Mouse (Mus musculus): ENCODE results near the gene Nckap1l.
A peak's percentile ranks its signal among the peaks of the same experiment; 100 is the strongest.

Nckap1l gene

DNA sequence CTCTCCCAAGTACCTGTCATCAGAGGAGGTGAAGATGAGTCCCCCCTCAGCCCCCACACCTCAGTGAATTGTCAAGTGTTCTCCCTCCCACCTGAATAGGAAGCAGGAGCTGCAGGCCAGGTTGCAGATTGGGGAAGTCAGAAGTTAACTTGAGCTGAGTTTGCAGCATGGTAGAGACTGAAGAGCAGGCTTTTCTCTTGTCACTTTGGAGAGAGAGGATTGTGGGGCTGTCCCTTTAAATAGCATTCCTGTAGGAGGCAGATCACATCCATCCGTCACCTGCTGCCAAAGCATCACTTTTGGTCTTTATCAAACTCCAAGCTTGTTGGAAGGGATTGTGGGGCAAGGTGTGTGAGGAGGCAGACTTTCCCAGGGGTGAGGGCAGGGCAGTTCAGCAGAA, 47.1 kb downstream of the Nckap1l start:
- no peak for DNase-seq (ENCODE audit: low spot score)

DNA sequence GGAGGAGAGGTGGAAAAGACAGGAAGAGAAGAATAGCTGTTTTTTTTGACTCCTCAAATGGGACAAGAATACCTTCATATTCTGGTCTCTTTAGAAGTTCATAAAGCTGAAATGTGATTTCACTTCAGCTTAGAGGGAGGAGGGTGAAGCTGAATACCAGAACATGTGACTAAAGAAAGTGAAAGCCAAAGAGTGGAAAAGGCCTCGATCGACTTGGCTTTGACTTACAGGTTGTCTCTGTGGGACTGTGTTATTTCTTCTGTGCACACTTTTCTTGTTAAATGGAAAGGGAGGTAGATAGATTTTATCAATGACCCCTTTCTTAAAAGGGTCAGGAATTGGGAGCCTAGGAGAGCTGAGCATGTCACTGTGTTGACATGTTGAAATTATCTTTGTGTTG, 47.6 kb downstream of the Nckap1l start:
- no peak for DNase-seq (ENCODE audit: low spot score)

DNA sequence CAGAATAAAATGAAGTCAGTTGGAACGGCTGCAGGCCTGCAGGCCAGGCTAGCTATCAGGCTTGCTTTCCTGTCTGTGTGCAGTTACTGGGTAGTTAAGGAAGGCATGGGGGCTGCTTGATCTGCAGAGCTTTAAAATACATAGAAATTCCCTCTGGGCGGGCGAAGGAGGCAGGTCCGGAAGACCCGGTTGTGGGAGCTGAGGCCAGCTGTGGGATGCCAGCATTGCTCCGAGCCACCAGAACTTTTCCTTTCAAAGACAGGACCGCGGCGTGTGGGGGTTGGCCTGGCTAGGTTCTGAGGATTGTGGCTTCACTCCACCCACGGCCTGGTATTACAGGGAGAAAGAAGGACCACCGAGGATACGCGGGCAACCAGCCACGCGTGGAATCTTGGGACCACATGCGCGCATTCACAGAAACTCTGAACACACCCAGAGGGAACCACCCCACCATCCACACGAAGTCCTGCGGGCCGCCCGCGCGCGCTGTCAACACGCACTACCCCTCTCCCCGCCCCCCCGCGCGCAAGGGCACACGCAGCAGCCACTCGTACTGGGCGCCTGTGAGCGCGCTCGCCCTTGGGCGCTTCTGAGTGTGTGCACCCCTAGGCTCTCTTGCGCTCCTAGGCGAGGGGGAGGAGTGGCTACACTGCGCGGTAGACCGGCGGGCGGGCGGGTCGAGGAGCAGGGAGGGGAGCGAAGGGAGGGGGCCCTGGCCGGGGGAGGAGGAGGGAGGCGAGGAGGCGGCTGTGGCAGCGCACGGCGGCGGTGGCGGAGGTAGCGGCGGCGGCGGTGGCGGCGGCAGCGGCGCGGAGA, 49.0 kb downstream of the Nckap1l start, which contains the start of gene Pde1b:
Gene Pde1b, plus strand, starts transcription at position 600 of the 816 bp plus-strand sequence.
- peak; percentile 55 for DNase-seq (ENCODE audit: low spot score)

DNA sequence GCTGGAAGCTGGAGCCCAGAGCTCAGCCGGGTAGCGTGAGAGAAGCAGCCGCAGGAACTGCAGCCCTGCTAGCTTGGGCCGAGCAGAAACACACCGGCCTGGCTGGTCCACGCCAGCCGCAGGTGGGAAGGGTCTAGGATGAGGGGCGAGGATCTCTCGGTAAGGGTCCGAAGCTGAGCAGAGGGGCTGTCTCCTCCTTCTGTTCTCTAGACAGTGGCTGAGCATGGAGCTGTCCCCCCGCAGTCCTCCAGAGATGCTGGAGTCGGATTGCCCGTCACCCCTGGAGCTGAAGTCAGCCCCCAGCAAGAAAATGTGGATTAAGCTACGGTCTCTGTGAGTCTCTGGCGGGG, 49.6 kb downstream of the Nckap1l start:
- no peak for DNase-seq (ENCODE audit: low spot score)

DNA sequence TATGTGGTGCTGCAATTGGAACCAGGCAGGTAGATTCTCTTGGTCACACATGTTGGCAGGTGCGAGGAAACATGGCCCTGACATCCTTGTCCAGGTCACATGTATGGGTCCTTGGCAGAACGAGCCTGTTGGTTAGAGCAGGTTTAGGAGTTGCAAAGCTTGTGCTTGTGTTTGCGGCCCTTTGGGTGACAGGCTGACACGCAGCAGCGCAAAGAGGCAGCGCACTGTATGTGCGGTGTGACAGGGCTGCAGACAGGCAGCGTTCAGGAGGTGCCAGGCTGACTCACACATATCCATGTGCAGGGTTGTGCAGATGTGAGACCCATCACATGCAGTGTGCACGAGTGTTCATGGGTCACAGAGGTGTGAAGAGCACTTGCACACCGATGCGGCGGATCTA, 50.1 kb downstream of the Nckap1l start:
- no peak for DNase-seq (ENCODE audit: low spot score)

DNA sequence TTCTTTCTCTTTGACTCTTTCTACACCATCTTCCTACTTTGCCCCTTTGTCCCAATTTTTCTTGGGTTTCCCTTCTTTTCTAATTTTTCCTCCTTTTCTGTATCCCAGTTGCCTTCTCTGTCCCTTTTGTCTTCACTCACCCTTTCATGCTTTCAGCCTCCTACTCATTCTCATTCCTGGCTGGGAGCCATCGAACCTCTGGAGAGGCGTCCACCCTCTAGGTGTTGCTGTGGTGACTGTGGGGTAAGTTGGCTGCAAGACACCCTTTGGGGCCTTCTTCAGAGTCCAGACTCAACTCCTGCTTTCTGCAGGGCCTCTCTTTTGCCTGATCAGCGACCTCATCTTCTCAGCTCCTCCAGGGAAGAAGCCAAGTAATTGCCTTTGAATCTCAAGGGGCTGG, 55.7 kb downstream of the Nckap1l start:
- DNase-seq (ENCODE audit: low spot score), result no peak

DNA sequence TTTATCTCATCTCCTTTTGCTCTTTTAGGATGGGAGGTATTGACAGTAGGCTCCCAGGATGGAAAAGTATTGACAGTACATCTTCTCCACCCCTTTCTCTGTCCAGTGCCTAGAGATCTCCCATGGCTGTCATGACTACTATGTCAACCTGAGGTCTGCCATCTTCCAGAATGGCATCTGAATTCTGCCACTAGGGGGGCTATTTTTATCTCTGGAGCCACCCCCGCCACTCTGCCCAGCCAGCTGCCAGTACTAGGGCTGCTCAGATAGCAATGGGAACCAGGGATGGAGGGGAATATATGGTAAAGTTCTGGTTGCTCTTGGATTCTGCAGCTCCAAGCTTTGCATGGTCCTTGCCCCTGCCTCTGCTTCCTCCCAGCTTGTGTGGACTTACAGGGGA, 58.1 kb downstream of the Nckap1l start:
- no peak for DNase-seq (ENCODE audit: low spot score)

DNA sequence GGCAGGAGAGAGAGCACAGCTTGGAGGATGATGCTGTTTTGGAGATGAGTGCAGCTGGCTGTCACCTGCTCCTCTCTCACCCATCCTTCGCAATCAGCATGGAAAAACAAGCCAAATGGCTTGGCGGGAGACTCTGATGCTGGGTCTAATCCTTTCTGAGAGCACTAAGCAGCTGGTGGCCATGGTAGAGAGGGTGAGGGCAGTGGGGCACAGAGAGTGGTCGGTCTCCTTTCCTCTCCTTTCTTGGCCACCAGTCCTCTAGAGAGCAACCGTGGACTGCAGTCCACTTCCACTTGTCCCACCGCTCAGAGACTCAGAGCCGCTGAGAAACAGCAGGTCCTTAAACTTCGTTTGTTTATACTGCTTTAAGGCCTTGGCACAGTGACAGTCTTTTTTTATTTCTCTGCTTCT, 60.0 kb downstream of the Nckap1l start:
- no peak for DNase-seq (ENCODE audit: low spot score)

DNA sequence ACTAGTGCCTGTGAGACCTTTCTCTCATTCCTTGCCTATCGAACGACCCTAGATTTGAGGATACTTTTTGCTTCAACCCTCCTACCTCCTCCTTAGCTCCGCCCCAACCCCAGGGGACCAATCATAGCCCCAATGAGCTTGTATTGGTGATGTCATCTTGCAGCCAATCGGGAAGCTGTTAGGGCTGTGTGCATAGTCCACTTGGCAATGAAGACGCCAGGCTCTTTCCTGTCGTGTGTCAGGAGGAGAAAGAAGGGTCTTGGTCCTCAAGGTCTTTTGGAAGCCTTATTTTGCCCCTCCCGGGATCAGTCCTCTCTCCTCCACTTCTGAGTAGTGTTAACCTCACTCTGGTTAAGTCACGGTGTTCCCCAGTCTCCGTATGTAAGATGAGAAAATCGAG, 60.5 kb downstream of the Nckap1l start:
- DNase-seq (ENCODE audit: low spot score), result peak; percentile 66

DNA sequence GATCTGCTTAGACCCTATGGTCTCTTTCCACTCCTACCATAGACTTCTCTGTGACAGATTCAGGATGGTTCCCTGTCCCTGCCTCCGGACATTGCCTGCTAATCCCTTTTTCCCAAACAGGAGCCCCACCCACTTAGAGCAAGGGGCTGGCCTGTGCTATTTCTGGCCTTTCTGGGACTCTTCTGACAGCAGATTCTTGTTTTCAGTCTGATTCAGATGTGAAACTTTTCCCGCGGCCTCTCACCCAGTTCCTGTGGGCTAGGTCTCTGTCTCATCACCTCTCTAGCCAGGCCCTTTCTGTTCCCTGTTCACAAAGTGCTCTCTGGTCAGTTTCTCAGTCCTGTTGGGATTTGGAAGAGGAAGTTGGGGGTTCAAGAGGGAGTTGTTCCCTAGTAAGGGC, 61.3 kb downstream of the Nckap1l start:
- no peak for DNase-seq (ENCODE audit: low spot score)

DNA sequence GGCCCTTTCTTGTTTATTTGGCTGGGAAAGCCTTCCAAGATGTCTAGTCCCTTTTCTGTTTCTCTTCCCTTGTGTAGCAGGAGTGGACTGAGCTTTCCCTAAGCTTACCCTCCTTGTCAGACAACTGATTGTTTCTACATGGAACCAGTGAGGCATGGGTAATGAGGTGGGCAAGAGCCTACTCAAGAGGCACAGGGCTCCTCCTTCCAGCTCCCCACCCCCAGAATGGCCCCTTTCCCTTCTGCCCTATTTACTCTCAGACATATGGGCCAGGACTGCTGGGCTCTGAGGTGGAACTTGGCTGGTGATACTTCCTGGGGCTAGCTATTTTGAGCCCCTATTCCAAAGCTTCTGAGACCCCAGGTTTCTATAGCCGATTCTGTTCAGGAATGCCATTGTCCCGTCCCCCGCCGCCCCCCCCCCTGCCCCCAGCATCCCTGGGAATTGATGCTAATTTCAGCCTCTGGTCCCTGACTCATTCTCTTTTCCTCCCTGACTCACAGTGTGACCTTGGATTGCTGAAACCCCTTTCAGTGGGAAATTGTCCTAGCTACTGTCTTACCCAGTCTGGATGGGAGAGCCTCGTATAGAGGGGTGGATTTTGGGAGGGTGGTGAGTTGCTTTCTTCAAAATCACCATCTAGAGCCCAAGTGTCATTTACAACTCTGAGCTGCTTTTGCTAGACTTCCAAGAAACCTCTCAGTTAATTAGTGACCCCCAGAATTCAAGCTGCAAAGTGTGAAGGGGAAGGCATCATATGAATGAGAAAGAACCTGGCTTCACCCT, 65.2 kb downstream of the Nckap1l start:
- no peak for DNase-seq (ENCODE audit: low spot score)

DNA sequence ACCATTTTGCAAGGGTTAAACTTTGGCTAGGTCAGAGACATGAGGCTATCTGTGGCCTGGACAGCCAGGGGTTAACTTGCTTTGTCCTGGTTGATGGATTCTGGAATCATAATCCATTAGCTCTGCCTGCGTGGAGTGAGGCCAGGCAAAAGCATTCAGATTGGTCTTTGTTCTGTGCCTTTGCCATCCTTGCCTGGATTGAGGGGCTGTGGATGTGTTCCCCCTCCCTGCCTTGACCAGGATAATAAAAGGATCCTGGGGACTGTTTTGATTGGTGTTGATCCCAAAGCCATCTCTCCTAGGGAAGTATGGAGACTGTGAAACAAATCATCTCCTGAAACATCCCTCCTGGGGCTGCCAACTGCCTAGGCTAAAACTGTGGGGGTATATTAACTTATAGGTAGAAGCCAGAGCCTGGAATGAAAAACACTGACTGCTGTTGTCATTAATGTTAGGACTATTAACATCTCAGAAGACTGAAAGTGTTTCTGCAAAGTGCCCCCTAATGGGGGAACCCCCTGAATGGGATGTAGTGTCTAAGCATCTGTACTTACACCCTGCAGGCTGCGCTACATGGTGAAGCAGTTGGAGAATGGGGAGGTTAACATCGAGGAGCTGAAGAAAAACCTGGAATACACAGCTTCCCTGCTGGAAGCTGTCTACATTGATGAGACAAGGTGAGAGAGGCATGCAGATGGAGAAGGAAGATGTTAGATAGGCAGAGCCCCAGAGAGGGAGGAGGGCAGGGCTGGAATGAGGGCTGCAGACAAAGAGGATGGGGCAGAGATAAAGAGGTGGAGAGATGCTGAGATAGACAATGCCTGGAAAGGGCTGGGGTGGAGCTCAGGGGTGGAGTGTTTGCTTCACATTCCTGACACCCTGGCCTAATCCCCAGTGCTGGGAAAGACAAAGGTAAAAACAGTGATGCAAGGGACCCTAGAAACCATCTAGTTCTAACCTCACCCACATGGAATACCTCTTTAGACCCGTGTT, 66.1 kb downstream of the Nckap1l start:
- no peak for DNase-seq (ENCODE audit: low spot score)

DNA sequence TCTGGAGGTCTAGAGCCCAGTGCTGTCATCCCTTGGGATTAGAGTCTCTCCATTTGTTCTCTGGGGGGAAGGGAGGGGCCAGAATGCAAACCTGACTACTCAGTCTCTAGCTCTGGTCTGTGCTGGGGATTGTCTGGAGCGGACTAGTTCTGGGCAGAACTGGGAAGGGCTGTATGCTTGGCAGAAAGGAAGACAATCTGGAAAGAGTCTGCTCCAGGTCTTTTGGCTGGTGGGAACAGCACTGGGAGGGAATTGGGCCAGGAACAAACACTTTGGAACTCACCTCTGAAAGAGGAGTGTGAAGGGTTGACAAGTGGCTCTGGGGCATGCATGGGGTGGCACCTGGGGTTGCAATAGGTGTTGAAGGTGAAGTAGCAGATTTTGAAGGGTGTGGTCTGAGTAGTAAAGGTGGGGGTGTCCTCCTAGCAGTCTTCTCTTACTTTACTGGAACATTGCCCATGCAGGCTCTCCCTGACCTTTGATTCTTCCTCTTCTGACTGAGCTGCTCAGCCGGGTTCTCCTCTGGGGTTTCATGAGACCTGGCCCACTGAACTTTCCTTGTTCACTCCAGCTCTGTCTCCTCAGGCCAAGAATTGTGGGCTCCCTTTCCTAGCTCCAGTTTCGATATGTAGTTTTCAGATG, 69.0 kb downstream of the Nckap1l start:
- no peak for DNase-seq (ENCODE audit: low spot score)

DNA sequence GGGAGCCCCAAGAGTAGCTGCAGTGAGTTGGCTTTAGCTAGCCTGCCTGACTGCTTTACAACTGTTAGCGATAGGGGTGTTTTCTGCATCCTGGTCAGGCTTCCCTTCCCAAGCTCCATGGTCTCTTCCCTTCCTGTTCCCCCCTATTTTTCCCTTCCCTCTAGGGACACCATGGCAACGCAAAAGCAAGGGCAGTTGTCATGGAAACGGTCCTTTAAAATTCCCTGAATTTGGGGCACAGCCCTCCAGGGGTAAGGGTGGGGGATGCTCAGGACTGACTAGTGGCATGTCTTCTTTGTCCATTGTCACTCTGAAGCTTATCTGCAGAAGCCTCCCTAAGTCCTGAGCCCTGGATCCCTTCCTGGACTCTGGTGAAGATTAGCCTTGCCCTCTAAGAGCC, 69.6 kb downstream of the Nckap1l start:
- no peak for DNase-seq (ENCODE audit: low spot score)

DNA sequence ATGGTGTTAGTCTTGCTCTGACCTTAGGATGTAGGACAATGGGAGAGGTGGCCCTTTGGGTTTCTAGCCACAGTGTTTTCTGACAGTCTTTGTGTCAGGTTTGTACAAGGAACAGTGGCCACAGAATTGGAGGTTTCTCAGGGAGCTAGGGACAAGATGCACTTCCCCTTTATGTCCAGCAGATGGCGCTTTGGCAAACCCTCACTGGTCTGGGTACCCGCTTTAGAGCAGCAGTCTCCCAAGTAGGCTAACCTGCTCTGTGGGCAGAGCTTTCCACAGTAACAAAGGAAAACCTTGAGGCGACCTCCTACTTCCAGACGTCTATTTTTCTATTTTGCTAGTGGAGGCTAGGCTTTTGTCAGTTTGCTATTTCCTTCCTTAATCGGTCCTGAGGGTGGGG, 76.8 kb downstream of the Nckap1l start:
- no peak for DNase-seq (ENCODE audit: low spot score)

DNA sequence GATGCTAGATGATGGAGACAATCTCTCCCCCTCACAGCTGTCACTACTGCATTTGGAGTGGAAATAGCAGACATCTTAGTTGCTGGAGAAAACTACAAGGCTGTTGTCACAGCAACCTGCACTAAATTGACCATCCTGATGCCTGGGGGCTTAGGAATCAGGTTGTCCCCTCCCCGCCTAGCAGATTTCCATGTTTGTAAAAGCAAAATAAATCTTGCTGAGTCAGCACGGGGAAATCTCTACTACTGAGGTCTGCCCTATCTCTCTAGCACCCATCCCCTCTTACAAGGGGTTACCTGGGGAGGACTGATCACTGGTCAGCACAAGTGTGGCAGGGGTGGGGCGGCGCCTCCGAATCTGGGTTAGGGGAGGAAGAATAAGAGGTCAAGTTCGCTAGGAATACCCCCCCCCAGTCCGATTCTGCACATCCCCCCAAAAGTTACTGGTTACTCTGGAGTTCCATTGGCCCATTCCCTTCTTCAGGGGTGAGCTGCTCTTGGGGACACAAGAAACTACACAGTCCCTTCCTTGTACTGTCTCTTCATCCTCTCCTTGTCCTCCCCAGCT, 80.5 kb downstream of the Nckap1l start:
- DNase-seq (ENCODE audit: low spot score), result no peak

DNA sequence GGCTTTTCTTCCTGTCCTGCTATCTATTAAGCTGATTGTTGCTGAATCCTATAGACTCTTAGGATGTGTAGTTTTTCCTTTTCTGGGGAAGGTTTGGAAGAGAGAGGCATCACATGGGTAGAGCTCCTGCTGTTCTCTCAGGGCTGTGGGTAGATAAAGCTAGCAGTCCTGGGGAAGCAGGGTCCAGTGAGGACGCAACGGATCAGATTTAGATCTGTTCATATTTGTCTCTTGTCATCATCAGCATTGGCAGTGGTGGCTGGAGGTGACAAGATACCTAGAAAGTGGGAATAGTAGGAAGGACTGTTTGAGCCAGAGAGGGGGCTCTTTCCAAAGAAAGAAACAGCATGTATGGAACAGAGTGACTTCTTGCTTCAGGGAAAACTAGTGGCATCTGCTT, 81.4 kb downstream of the Nckap1l start:
- DNase-seq (ENCODE audit: low spot score), result no peak

DNA sequence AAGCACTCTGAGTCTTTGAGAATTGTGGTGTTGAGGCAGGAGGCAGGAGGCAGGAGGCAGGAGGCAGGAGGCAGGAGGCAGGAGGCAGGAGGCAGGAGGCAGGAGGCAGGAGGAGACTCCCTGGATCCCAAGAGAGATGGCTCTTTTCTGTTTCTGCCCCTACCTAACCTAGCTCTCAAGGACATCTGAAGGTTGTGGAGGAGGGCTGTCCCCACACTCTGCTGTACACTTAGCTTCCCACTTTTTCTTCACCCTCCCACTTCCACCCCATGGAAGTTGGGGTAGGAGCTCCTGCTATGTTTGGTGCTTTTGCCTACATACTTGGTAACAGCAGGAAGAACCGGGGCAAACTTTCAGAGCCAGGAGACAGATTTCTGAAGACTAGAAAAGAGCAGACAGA, 82.2 kb downstream of the Nckap1l start:
- no peak for DNase-seq (ENCODE audit: low spot score)

DNA sequence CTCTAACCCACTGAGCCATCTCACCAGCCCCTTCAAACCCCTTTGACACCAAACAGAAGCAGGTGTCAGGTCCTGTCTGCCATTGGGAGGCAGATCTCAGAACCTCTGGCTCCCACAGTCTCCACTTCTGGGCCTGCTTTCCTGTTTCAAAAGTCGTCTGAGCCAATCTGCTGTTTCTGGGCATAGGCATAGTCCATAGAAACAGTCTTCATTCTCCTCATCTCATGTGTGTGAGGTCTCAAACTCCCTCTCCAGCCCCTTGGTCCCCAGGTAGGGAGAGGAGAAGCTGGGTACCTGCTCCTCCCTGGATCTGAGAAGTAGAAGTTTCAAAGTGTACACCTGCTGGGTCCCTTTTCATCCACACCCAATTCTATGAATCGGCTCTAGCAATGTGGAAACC, 82.9 kb downstream of the Nckap1l start:
- no peak for DNase-seq (ENCODE audit: low spot score)

DNA sequence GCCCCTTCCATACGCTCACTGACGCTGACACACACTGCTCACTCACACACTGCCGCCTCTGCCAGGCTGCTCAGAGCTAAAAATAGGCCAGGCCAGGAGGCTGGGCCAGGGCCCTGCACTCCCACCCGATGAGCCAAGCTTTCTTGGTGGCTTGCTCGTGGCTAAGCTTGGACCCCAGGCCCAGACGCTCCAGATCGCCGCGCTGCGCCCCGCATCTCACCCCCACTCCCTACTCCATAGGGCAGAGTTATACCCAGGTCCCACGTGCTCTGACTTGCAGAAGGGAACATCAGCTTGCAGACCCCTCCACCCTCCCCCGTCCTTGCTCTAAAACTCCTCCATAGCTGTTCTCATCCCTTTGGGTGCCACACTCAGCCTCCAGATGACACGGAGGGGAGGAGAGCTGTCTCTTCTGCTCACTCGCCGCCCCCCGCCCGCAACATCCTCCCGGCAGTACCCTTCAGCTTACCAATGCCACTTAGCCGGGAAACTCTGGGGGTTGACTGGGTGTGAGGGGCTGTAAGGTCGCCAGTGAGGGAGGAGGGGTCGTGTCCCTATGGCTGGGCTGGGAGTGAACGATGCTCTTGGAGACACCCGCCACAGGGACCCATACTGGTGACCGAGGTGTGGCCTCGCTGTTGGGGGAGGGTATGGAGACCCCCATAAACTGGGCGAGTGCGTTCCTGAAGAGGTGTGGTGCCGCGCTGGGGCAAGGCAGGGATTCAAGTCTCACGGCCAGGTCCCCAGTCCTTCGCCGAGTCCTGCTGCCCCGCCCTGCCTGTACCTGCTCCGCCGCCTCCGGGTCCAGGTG, 83.6 kb downstream of the Nckap1l start:
- no peak for DNase-seq (ENCODE audit: low spot score)

DNA sequence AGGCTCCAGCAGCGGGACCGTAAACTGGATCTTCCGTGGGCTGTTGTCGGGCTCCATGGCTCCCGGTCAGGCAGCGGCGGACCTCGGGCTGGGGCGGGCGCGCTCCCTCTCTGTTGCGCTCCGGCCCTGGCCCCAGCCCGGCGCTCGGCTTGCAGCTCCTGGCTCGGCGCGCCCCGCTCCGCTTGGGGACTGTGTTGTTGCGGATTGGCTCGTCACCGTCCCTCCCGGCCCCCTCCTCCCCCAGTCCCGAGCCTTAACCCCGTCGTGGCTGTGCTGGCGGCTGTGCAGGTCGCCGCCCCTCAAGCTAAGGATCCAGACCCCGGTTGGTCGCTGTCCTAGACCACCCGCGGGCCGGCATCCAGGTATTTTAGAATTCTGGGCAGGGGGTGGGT, 84.2 kb downstream of the Nckap1l start, which contains the start of gene Ppp1r1a:
Gene Ppp1r1a, minus strand, starts transcription at position 182 of the 392 bp plus-strand sequence.
- no peak for DNase-seq (ENCODE audit: low spot score)

All from left cerebral cortex, adult 11 months (tissue).